Mouse (Mus musculus) layer of hippocampus, adult 9-11 months (tissue): Measurements from ENCODE around the gene Gm17334.

Source experiments
- DNase-seq: peaks from one replicate; pipeline ENCODE4 v3.0.0; 2022

Gm17334 gene

DNA sequence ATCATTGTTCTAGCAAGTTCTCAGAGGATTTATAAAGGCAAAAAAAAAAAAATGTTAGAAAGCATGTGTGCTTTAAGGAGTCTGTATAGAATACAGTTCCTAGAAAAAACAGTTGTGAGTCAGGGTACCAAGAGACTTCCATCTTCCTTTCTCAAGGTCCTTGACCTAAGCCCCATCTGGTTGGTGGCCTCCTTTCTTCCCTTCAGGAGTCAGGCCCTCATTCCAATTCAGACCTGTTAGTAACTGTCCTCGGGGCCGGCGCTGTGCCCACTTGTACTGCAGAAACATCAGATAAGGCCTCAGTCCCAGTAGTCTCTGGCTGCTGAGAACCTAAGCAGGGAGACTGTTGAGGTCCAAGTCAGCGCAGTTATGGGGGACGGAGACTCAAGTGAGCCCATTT lies at the start of gene Gm17334:
Gene Gm17334 (minus strand): TSS at position 101 of the 400 bp plus-strand sequence.
- DNase-seq: no peak

DNA sequence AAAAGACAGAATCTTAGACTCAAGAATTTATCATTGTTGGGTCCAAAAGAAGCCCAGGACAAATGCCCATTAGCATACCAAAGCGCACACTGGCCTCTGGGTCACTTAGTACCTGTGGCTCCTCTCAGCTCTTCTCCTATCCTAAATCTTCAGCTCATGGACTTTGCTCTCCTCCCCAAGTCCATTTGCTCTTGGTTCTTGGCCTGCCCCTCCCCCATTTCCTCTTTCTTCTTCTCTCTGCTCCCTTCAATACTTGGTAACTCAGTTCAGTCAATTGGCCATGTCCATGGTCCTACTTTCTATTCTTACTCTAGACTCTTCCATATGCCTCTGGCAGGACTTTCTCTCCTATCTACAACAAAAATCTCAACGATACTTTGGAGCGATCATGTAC lies 49.0 kb upstream of the Gm17334 start:
- DNase-seq: no peak

DNA sequence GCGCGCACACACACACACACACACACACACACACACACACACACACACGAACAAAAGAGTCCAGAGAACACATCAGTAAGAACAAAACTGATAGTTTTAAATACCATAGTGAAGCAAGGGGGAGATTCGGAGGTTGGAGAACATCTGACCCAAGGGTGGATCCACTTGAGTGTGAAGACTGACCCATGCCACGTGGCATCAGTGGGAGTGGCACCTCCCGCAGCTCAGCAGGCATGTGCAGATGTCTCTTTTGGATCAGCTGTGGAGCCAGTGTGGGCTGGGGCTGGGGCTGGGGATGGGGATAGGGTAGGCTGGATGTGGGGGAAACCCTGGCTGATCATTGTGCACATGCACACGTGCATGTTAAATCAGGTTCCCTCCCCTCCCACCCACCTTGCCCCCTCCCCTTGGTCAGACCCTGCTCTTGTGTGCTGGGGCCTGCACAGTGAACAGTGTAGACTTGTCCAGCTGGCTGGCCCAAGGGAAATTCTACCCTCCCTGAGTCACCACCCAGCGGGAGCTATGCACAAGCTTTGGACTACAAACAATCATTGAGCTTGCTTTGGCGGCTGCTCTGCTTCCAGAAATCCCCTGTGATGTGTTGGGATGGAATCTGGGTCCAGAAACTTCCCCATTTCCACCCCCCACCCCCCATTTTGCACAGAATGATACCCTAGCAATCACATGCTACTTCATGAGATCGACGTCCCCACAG lies 48.4 kb upstream of the Gm17334 start:
- DNase-seq: no peak

DNA sequence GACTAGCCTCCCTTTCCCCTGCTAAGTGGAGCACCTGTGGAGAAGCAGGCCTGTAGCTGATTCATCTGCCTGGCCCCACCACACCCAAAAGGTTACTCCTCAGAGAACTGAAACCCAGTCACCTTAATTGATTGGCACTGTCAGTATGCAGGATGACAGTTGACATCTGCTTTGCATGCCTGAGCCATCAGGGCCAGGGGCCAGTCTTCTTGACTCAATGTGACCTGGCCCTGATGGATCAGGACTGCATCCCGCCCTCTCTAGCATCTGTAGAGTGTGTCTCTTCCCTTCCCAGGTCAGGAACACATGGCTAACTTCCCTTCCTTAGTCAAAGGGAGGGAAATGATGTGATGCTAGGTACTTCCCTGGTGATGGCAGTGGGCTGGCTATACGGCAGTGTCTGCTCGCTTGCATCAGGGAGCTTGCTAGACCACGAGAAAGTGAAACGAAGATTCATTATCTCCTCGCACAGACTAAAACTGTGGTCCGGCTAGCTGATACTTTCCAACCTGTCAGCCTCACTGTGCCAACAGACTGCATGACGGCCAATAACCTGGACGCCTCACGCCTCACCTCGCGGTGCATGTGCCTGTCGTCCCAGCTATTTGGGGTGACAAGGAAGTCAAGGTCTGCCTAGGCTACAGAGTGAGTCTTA lies 47.7 kb upstream of the Gm17334 start:
- DNase-seq: no peak

DNA sequence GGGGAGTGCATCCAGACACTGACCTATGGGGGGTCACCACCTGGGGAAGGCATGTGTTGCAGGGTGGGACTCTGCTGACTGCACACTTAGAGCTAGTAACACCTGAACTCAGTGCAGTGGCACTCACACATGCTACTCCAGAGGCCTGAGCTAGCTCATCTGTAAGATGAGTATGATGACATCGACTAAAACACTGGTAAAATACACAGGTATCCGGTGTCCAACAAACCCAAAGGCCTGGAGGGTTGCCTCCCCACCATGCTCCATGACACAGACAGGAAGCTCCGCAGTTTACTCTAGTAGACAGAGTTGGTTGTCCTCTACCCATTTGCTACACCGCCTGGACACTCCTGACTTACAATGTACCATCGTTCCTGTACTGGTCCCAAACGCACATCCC lies 46.5 kb upstream of the Gm17334 start:
- no peak for DNase-seq

DNA sequence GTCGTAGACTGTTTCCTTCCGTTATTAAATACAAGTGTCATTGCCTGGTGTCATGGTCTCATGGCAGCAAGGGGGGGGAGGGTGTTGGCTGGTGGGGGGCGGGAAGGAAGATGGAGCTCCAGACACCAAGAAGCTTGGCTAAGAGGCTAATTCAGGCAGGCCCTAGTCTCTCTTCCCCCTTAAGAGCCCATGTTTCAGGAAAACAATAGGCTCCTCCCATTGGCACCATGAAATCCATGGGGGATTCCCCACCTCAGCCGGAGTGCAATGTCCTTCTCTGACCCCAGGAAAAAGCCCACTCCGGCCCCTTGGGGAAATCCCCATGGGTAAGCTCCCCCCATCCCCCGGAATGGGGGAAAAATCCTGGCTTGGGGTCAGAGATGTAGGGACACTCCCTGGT lies 45.8 kb upstream of the Gm17334 start:
- DNase-seq: no peak

DNA sequence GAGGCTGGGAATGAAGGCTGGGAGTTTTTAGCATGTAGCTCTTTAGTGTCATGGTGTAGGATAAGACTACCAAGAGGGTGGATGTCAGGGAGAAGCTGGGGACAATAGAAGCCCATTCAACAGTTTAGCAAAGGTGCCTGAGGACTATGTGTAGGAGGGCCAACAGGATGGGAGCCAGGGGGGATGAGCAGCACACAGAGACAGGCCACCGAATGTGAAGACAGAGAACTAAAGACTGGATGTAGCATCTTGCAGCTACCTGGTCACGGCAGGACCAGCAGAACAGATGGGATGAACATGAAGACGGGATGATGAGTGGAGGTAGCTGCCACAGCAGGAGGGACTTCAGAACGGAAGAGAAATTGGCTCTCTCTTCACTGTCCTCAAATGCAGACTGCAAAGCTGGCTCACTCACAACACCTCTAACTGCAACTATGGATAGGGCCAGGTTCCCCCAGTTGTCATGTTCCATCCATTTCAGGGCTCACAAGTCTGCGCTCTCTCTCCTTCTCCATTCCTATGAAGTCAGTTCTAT lies 43.9 kb upstream of the Gm17334 start:
- DNase-seq: no peak

DNA sequence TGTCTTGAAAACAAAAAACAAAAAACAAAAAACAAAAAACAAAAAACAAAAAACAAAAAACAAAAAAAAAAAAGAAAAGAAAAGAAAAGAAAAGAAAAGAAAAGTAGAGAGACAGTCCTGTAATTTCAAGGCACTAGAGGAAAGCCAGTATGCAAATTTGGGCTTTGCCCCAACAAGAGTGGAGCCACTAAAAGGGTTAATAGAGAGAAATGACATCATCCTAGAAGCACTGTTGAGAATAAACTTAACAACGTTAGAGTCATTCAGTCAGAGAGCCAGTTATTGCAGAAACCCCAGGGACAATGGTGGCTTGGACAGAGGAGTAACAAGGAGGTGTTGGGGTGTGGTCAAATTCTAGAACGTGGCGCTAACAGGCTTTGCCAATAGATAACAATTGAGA lies 41.8 kb upstream of the Gm17334 start:
- DNase-seq: no peak

DNA sequence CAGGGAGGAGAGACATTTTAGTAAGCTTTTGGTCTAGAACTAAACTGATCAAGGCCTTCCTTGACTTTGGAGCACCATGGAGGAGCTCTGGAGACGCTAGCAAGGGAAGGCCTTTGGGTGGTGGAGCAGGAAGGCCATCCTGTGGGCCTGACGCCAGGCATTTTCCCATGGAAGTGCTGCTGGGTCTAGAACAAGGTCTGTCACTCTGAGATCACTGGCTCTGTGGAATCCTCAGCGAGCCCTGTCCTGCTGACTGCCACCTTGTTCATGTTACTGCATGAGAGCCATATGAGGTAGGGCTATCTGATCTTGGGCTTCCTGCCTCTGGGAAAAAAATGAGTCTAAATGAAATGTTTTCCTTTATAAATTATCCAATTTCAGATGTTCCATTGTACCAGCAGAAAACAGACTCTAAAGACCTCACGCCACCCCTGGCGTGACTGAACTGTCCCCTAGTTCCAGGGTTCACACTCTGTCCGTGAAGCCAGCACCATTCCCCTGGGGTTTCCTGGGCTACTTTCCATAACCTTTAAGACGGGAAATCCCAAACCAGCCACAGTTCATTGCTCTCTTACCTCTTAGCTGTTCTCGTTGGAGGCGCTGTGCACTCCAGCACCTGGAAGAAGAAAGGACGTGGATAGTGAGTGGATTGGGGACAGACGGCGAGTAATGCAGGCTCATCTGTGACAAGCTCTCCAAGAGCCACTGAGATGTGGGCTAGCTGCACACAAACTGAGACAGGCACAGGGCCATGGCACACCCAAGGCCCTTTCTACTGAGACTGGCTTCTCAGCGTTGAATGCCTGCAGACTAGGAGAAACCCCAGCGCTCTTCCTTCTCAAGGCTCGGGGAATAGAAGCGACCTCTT lies 40.2 kb upstream of the Gm17334 start:
- no peak for DNase-seq

DNA sequence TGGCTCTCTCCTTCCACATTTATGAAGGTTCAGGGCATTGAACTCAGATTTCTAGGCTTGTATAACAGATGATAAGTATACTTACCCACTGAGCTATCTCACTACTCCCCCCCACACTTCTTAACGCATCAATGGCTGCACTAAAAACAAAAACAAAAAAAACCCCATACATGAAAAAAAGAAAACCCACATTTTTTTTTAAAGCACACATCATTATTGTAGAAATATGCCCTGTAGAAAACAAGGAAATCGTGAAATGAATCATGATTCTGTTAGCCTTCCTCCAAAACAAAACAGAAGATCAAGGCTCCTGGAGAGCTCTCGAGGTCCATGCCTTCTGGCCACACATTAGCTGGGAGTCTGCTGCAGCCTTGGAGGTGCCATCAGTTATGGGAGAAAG lies 38.3 kb upstream of the Gm17334 start:
- DNase-seq: no peak

DNA sequence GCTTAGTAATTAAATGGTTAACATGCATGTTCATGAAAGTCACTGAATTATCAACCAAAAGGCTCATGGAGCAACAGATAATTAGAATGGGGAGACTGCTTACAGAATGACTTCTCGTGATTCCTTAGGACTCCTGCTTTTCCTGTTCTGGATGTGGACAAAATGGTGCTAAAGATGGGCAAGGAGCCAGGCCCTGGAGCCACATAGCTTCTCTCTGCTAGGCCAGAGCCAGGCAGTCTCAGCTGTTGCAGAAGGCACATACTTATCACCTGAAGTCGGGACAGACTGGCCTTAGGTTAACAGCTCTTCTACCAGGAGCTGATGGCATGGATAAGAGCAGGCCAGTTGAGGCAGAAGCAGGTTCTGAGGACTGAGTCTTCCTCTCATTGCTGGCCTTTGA lies 37.8 kb upstream of the Gm17334 start:
- no peak for DNase-seq

DNA sequence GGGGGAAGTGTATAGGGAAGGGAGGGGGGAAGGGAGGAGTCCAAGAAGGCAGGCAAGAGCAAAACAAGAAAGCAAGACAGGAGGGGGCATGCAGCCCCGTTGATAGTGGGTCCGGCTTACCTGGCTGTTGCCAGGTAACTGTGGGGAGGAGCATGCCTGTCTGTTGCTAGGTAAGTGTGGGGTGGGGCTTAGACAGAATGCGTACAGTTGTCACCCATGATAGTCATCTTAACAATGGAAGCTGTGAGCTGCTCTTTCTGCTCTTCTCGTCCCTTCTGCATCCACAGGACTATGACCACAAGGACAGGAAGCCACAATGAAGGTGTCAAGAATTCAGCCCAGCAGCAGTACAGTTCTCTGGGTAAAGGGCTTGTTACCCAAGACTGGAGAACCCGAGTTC lies 37.2 kb upstream of the Gm17334 start:
- DNase-seq: no peak

DNA sequence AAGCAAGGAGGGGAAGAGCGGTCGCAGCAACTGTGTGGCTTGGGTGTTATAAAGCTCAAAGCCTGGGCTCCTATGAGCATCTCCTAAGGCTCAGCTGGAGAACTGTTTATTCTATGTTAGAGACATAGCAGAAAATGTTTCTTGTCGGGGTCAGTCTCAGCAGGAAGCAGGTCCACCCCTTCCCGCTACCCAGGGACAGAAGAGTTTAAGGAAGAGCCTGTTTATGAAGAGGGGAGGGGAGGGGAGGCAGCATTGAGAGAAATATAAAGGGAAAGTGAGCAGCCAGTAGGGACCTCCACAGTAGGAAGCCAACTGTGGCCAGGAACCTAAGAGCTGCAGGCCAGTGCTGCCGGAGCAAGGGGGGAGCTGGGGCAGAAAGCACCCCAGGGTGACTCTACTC lies 36.4 kb upstream of the Gm17334 start:
- no peak for DNase-seq

DNA sequence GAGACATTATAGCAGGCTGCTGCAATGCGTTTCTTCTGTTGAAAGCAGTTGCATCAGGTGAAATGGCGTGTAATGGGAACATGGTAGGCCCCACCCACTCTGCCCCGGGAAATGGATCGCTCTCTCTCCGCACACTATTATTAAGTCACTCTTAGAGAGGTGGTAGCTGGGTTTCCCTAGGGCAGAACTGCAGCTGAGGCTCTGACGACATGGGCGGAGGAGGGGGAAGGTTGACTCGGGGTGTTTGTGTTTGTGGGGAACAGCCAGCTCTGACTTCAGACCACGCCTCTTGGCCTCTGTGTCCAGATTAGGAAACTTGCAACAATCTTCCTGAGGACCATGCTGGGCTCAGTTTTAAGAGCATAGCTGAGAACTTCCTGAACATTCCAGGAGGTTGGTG lies 32.8 kb upstream of the Gm17334 start:
- DNase-seq: peak; percentile 30

DNA sequence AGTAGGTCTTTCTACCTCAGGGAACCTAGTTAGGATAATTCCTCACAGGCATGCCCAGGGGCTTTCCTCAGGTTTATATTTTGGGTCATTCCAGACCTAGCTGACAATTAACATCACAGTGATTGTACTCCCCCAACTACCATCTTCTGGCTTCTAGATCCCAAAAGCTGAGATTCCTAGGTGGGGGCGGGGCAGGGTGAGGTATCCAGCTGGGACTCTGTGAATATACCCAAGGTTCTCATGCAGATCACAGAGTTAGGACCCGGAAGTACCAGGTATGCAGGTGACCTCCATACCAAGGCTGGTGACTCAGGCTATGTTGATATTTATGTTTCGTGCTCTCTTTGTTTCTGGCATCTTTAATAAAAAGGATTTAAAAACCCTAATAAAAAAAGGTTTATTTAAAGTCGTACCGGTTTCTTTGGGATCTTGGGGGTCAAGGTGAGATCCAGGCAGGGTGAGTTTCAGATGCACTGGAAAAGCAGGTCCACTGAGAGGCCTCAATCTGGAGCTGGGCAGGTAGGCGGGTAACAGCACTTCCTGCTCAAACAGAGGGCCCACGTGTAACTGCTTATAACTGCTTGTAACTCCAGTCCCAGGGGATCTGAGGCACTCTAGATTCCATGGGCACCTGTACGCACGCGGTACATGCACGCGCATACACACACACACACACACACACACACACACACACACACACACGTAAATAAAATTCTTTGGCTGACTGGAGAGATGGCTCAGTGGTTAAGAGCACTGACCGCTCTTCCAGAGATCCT lies 31.8 kb upstream of the Gm17334 start:
- no peak for DNase-seq

DNA sequence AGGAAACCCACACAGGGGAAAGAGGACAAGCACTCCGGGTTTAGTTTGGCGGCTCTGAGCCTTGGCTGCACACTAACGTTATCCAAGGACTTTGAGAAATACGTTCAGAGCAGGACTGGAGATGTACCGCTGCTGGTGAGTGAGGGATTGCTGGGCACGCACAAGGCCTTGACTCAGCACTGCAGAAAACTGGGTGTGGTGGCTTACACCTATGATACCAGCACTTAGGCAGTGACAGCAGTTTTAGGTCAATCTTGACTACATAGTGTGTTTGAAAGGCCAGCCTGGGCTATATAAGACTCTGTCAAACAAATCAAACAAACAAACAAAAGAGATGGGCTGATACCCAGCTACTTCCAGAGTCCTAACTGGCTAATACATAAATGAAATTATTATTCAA lies 30.5 kb upstream of the Gm17334 start:
- no peak for DNase-seq

DNA sequence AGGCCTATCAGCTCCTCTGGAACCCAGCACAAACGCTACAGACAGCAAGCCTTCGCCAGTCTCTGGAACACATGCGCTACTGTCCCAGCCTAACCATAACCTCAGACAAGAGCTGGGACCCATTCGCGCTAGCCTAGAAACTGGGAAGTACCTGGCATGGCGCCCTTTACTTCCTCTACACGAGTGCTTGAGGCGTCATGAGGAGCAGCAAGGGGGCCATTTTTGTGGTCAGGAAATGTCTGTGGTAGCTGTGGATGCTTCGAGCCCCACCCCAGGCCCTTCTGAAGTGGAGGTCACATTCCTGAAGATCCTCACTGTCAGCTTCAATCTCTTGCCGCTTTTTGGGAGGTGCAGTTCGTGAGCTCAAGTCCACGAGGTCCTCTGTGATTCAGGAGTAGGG lies 30.1 kb upstream of the Gm17334 start:
- no peak for DNase-seq

DNA sequence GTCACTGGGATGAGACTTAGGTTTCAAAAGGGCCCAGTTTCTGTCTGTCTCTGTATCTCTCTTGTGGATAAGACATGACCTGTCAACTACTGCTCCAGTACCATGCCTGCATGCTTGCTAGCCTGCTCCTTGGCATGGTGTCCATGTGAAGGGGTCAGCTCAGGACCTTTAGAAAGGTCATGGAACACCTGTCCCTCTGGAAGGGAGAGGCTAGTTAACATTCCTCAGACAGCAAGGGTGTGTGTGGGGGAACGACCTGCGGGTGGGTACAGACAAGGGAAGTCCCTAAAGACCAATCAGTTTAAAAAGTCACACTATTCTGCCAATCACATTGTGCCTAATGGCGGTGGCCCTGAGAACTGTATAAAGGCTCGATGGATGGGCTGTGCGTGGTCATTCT lies 28.0 kb upstream of the Gm17334 start:
- no peak for DNase-seq

DNA sequence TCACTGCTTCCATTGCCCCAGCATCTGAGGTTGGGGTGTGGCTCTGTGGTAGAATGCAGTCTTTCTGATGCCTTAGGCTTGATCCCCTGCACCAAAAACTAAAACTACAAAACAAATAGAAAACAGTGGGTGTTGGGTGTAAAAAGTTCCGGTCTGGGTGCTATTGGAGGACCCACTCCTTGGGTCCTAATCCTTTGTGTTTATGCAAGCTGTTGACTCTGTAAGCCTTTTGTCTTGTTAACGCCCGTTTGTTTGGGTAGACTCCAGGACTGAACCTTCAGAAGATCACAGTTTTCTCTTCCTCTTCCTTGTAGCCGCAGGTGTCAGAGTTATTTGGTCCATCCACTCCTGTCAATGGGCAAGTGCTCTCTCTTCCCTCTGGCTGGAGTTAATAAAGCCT lies 27.0 kb upstream of the Gm17334 start:
- DNase-seq: no peak

DNA sequence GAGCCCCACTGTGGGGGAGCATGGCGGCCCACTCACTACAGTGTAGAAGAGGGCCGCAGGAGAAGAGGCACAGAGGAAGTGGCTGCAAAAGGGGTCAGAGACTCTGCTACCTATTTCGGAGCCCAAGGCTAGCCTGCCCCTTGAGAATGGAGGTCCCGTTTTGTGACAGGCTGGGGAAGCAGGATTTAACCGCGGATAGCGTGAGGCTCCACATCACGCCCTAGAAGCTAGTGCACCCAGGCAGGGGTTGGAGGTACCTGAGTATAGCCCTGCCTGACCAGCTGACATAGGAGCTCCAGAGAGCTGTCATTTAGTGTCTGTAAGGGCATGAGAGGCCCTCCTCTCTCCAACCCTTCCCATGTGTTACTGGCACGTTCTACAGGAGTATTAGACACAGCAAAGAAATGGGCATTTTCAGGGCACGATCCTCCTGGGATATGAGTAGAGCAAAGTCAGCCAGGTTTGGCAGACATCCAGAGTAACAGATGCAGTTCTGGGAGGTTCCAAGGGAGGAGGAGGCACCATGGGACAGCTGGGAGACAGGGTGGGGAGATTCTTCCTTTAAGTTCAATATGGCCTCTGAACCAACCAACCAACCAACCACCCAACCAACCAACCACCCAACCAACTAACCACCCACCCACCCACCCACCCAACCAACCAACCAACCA lies 25.2 kb upstream of the Gm17334 start:
- DNase-seq: no peak

DNA sequence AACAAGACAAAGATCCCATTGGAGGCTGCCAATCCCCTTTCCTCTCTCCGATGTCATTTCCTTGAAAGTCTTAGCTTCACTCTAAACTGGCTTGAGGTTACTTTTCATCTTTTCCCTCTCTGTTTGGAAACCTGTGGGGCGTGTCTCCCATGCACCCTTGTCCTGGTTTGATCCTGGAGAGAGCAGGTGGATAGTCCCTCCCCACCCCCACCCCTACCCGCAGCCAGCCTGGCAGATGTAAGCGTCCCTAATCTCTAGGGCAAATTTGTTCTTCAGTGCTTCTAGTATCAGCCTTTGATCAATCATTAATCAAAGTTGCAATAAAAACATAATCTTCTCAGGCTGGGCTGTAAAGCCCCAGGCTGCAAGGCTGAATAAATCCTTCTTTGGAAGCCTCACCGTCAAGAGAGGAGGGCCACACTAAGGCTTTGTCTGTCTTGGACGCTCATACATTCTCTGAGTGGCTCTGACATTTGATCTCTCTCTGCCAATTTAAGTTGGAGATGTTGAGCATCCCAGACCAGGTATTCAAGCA lies 24.5 kb upstream of the Gm17334 start:
- no peak for DNase-seq
